Mouse (Mus musculus) left cerebral cortex, postnatal 36 days (tissue): ENCODE data around the gene Gck. TPM values are rescaled to one million over a fixed set of nuclear protein-coding genes. Genes with fewer than 3 reads are reported as not detected.

Experiments
- DNase-seq, 2 experiments: peaks; one replicate each; pipeline ENCODE4 v3.0.0; 2021 to 2022; ENCODE audit warnings: low spot score in 2 of 2, mixed read lengths in 1 of 2
- intact Hi-C: fragments of 180-260 bp; cut with DNase I; formaldehyde crosslinking; loops from one replicate; pipeline ENCODE4 v1.15.1; 2025
- total RNA-seq, 2 experiments: library from RNA; stranded (reverse); gene quantifications; 2 replicates each; pipeline ENCODE4 v1.2.3; 2021

Gck gene
- total RNA-seq, result 1 to 10 TPM; 1.6 to 2.2 TPM

DNA sequence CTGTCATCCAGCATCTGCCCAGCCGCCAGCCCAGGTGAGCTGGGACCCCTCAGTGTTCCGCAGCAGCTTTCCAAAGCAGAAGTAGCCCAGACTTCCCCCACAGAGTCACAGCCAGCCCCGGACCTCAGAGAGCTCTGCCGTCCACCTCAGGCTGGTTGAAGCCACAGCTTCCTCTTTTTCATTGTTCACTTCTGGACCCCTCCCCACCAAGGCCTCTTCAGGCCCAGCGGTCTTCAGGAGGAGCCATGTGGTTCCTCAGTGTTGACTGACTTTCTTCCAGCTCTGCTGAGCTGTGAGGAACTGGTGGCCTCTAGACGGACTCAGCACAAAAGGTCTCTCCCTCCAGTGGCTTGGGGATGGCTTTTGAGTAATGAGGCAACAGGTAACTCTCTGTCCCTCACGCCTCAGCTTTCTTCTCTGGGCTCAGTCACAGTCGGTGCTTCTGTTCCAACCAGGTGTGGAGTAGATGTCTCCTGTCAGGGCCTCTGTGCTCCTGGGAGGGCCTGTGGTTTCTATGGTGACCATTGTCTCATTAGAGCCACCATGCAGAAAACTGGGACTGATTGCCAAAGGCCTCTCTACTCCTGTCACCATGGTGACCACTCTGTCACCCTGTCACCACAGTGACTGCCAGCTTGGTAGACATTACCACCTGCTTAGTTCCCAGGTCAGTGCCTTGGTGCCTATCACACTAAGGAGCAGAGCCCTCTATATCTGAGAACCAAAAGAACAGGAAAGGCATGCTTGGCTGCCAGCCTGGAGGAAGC lies at the start of gene Gck:
Gene Gck (minus strand): TSS at position 496 of the 767 bp plus-strand sequence.
- intact Hi-C loops, result no loop called here
- DNase-seq, result no peak

DNA sequence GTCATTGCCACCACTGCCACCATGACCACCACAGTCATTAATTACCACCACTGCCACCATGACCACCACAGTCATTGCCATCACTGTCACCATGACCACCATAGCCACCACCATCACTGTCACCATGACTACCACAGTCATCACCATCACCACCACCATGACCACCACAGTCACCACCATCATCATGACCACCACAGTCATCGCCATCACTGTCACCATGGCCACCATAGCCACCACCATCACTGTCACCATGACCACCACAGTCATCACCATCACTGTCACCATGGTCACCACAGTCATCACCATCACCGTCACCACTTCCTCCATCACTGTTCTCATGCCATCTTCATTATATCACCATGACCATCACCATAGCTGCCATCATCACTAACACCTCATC lies 48.6 kb upstream of the Gck start:
- intact Hi-C loops, result no loop called here
- DNase-seq, result no peak

DNA sequence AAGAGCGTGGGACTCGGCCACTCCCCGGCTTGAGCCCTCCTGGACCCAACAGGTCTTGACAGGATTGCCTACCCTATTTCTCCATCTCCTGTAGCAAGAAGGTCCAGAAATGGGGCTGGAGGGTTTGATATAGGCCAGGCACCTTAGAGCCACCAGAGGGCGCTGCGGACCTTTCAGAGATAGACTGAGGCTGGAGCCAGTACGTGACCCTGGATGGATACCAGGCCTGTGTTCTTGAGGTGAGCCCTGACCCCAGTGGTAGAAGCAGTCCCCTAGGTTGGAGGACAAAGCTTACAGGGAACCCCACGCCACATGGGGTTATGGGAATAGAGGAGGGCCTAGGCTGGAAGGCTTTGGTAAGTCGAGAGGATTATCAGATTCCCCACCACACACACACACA lies 46.1 kb upstream of the Gck start:
- DNase-seq, result peak; percentile 72 to 75
- intact Hi-C loops, result loop anchor here (2.0 kb wide), 1 partner anchor 191 kb away; no protein-coding TSS in a partner anchor

- intact Hi-C loops, result loop anchor here (5.0 kb wide), 2 partner anchors 32 to 267 kb away; no protein-coding TSS in a partner anchor
- no peak for DNase-seq
Observed at GRCm38 (mm10) chr11:5994880-5995279, 45.0 kb upstream of the Gck start.

- DNase-seq, result no peak
- intact Hi-C loops, result loop anchor here (5.0 kb wide), 2 partner anchors 33 to 268 kb away; no protein-coding TSS in a partner anchor
Observed at GRCm38 (mm10) chr11:5994212-5994611, 44.3 kb upstream of the Gck start.

DNA sequence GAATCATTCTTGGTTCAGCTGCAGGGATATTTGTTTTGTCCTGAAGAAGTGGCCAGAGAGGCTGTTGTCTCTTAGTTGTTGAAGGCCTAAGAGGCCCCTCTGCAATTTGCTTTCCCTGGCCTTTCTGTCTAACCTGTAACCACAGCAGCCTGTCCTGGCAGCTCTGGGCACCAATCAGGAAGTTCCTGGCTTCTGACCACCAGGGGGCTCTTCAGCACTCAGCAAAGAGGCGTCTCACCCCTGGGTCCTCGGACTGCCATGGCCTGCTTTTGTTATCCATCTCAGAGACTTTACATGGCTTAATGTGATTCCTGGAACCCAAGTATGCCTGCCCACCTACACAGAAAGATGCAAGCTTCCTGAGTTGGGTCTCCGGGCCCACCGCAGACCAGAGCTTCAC lies 41.0 kb upstream of the Gck start:
- no peak for DNase-seq
- intact Hi-C loops, result loop anchor here (5.0 kb wide), 2 partner anchors 36 to 271 kb away; no protein-coding TSS in a partner anchor

GRCm38 (mm10) chr11:5989954-5990593 lies 40.2 kb upstream of the Gck start:
- intact Hi-C loops, result loop anchor here (5.0 kb wide), 2 partner anchors 37 to 272 kb away; no protein-coding TSS in a partner anchor
- no peak for DNase-seq

DNA sequence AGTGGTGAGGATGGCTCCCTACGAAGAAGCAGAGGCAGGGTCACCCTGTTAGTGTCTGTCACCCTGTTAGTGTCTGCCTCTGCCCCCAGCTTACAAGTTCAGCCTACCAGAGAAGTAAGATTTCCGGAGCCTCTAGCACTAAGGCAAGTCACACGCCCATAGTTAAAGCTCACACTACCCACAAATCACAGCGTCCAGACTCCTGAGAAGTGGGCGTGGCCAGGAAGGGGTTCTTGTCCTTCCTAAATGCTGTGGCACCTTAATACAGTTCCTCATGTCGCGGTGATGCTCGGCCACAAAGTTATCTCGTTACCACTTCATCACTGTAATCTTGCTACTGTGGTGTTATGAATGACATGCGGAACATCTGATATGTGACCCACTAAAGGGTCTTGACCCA lies 38.2 kb upstream of the Gck start:
- DNase-seq, result no peak
- intact Hi-C loops, result no loop called here

GRCm38 (mm10) chr11:5983629-5984028 lies 33.7 kb upstream of the Gck start:
- intact Hi-C loops, result no loop called here
- DNase-seq, result no peak

DNA sequence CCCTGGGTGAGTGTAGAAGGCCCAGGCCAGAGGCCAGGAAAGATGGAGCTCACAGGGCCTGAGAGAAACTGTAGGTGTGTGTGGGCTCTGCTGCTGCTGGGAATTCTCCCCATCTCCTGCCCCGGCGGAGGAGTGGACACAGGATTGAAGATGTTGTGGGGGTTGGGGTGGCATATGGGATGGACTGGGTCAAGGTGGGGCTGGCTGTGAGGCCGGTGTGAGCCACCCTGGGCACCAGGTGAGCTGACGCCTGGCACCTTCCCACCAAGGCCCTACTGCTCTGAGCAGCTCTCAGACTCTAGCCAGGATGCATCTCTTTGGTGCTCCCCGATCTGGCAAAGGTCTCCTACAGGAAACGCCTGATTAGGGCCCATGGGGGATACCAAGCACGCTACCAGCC lies 31.4 kb upstream of the Gck start:
- no peak for DNase-seq
- intact Hi-C loops, result no loop called here

GRCm38 (mm10) chr11:5980561-5980960 lies 30.7 kb upstream of the Gck start:
- intact Hi-C loops, result no loop called here
- no peak for DNase-seq

GRCm38 (mm10) chr11:5980108-5980507 lies 30.2 kb upstream of the Gck start:
- DNase-seq, result no peak
- intact Hi-C loops, result no loop called here

DNA sequence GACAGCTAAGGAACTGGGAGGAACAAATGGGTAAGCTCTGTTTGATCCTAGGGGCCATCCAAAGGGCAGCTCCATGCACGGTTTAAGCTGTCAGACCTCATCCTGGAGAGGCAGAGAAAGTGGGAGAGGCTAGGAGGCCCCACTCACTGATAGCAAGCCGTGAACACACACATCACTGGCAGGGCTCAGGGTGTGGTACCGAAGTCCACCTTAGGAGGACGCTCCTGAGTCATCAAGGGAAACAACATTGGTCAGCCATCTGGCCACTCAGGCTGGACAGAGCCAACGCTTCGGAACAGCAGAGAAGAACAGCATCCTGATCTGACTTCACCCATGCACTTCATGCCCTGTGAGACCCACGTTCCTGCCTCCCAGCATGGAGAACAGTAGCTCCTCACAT lies 29.2 kb upstream of the Gck start:
- intact Hi-C loops, result no loop called here
- no peak for DNase-seq

DNA sequence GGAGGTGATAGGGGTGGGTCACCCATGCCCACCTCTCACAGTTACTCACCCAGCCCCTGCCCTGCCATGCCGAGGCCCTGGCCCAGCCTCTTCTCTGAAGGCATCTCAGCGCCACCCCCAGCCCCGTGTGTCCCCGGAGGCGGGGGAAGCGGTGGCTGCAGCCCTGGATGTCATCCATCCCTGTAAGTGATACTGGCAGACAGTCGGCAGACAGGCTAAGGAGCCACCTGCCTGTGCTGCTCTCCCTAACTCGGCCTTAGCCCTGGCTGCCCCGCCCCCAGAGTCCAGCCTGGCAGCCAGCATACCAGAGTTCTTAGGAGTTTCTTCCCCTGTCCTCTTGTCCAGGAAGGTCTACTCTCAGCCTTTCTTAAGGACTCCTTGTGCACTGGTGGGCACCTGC lies 26.2 kb upstream of the Gck start:
- DNase-seq, result no peak
- intact Hi-C loops, result no loop called here

- intact Hi-C loops, result no loop called here
- DNase-seq, result no peak
Observed at GRCm38 (mm10) chr11:5975068-5975467, 25.2 kb upstream of the Gck start.

GRCm38 (mm10) chr11:5974053-5974452 lies 24.2 kb upstream of the Gck start:
- intact Hi-C loops, result no loop called here
- DNase-seq, result no peak

DNA sequence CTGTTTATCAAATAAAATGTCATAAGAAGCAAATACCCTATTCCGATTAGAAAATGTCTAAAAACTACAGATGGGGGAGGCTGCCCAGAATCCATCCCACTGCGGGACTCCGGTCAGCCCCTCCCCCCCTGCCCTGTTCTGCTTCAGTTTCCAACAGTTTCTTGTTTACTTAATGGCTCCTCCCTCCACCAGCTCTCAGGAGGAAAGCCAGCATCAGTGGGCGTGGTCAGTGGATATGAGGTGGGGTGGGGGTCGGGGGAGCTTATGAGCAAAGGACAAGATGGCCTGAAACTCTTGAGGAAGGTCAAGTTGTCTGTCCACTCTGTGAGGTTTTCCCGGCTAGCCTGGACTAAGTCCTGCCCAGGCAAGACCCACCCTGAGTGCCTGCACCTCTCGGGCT lies 23.3 kb upstream of the Gck start:
- intact Hi-C loops, result no loop called here
- no peak for DNase-seq

- DNase-seq, result no peak
- intact Hi-C loops, result no loop called here
Observed at GRCm38 (mm10) chr11:5971202-5971601, 21.3 kb upstream of the Gck start.

DNA sequence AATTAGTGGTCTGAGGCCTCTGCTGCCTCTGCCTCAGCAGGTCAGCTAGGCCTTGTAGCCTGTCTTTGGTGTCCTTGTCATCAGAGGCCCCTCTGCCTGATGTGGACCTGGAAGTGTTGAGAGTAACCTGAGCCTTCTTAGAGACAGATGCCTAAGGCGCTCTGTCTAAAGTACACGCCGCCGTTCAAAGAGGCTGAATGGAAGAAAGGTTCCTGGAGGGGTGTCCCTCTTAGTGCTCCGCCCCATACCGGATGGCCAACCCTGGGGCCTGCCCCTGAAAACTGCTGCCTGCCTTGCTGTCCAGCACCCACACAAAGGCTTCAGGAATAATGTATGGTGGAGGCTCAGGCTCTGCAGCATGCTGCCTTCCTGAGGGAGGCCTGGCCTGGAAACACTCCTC lies 18.3 kb upstream of the Gck start:
- intact Hi-C loops, result no loop called here
- DNase-seq, result no peak

- DNase-seq, result no peak
- intact Hi-C loops, result no loop called here
Observed at GRCm38 (mm10) chr11:5966751-5967150, 16.9 kb upstream of the Gck start.

DNA sequence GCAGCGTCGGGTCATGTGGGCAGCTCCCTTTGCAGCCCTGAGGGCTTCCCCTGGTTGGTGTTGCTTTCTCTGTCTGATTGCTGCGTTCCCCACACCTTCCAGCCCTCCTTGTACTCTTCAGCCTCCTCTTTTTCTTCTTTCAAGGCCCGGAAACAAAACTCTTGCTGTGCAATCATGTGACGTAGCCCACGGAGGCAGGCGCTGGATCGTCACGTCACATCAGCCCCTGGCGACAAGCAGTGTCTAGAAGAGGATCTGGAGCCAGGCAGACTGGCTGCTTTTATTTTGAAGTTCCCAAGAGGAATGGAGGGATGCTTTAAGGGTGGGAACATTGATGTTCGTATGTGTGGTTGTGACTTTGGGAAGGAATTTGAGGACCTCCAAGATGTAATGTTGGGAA lies 16.0 kb upstream of the Gck start:
- DNase-seq, result no peak
- intact Hi-C loops, result no loop called here
